In genomic region chr10:108558812-108559606, GRCm38 (mm10) we compare ENCODE assay signal across 19 mouse cellular contexts.
DNase-seq lines count a peak whose midpoint lies in the region; ATAC-seq and TF ChIP-seq lines count a peak whose summit lies in the region.
"Had no signal": no experiment of that assay in that cellular context is flagged by ENCODE, and none has a peak within 500 bp of the region (broad histone marks: within the 10 kb centered on the region; RNA-seq: fewer than 3 reads in every experiment).

No protein-coding gene starts in this region.

- H3K4me3 ChIP-seq in hindbrain, embryonic 12.5 days, result no peak overlapping the region
- no peak overlapping the region for H3K4me3 ChIP-seq in hindbrain, postnatal 0 days (ENCODE audit: low read length)
- no peak overlapping the region for H3K4me3 ChIP-seq in midbrain, embryonic 14.5 days (replicated peaks; ENCODE audit: low read depth, low read length)
- no peak overlapping the region for H3K4me3 ChIP-seq in kidney, adult 2 months (ENCODE audit: insufficient read depth, low read depth, low read length)
- H3K4me3 ChIP-seq: kidney, embryonic 15.5 days; limb, embryonic 10.5 days had no signal

- H3K9ac ChIP-seq in hindbrain, embryonic 12.5 days, result no peak overlapping the region
- no peak overlapping the region for H3K9ac ChIP-seq in hindbrain, postnatal 0 days (replicated peaks; ENCODE audit: low read length)
- no peak overlapping the region for H3K9ac ChIP-seq in midbrain, embryonic 14.5 days (replicated peaks; ENCODE audit: low read length)
- H3K9ac ChIP-seq: kidney, embryonic 15.5 days had no signal

- H3K27me3 ChIP-seq in hindbrain, embryonic 12.5 days, result no peaks in the 10 kb centered on the region
- H3K27me3 ChIP-seq in hindbrain, postnatal 0 days (ENCODE audit: insufficient read depth, low read length), result no peaks in the 10 kb centered on the region
- no peaks in the 10 kb centered on the region for H3K27me3 ChIP-seq in midbrain, embryonic 14.5 days (ENCODE audit: control insufficient read depth, insufficient read depth, low read length)
- no peaks in the 10 kb centered on the region for H3K27me3 ChIP-seq in kidney, adult 2 months (replicated peaks; ENCODE audit: control insufficient read depth, insufficient read depth, low read length)
- H3K27me3 ChIP-seq: kidney, embryonic 15.5 days had no signal

- 68% methylated on average over 19 of the region's 19 CpGs for WGBS in hindbrain, embryonic 12.5 days
- WGBS in hindbrain, postnatal 0 days, result 57% methylated on average over 19 of the region's 19 CpGs
- 57% methylated on average over 19 of the region's 19 CpGs for WGBS in midbrain, embryonic 14.5 days
- 75% methylated on average over 19 of the region's 19 CpGs for WGBS in kidney, adult 2 months

- no peak for TF ChIP-seq POLR2A in kidney, adult 2 months (IDR thresholded peaks at IDR 0.05; ENCODE audit: low read depth, low read length)

- H3K27ac ChIP-seq in hindbrain, embryonic 12.5 days, result no peak overlapping the region
- H3K27ac ChIP-seq in hindbrain, postnatal 0 days, result no peak overlapping the region
- H3K27ac ChIP-seq in midbrain, embryonic 14.5 days (replicated peaks; ENCODE audit: low read depth, low read length), result no peak overlapping the region
- no peak overlapping the region for H3K27ac ChIP-seq in kidney, adult 2 months (ENCODE audit: insufficient read depth, low read depth, low read length)
- H3K27ac ChIP-seq: kidney, embryonic 15.5 days; limb, embryonic 10.5 days had no signal

- peak; percentile 76 for ATAC-seq in hindbrain, embryonic 12.5 days (ENCODE audit: low FRiP score)
- no peak for ATAC-seq in hindbrain, postnatal 0 days
- no peak; the same call in 1 of the 2 replicates for ATAC-seq in midbrain, embryonic 14.5 days (ENCODE audit: low FRiP score, low TSS enrichment)
- ATAC-seq: inflammation-experienced regulatory T-cells, adult 6 months had no signal

- TF ChIP-seq CTCF in hindbrain, postnatal 0 days (IDR thresholded peaks at IDR 0.05; ENCODE audit: low read depth), result no peak
- no peak for TF ChIP-seq CTCF in kidney, adult 2 months (conservative IDR thresholded peaks at IDR 0.05; ENCODE audit: insufficient read depth, insufficient read length, low read depth, low read length)

- no peaks in the 10 kb centered on the region for H3K36me3 ChIP-seq in hindbrain, embryonic 12.5 days
- H3K36me3 ChIP-seq in hindbrain, postnatal 0 days (ENCODE audit: insufficient read depth, low read length), result no peaks in the 10 kb centered on the region
- no peaks in the 10 kb centered on the region for H3K36me3 ChIP-seq in midbrain, embryonic 14.5 days (ENCODE audit: control insufficient read depth, insufficient read depth, low read length)
- H3K36me3 ChIP-seq in kidney, adult 2 months (ENCODE audit: control insufficient read depth, insufficient read depth, low read length), result no peaks in the 10 kb centered on the region
- H3K36me3 ChIP-seq: kidney, embryonic 15.5 days; limb, embryonic 10.5 days had no signal

- DNase-seq in hindbrain, postnatal 0 days (ENCODE audit: low spot score), result no peak
- peak; percentile 47 to 53 for DNase-seq in right cerebral cortex, adult 2 months (ENCODE audit: low spot score in 2 of 2)
- no peak for DNase-seq in right cerebral cortex, postnatal 14 days
- DNase-seq in midbrain, embryonic 14.5 days, result peak; percentile 33
- no peak for DNase-seq in kidney, adult 2 months
- DNase-seq in adrenal gland, postnatal 4 days (ENCODE audit: low spot score in 2 of 2), result no peak
- DNase-seq: adrenal gland, postnatal 36 days; cerebellum, postnatal 10 days; embryo, embryonic 11 days; heart, postnatal 14 days; lung, adult 2 months; lung, postnatal 36 days; thymus, adult 2 months had no signal

- H3K4me2 ChIP-seq in hindbrain, embryonic 12.5 days (replicated peaks), result no peak overlapping the region
- no peak overlapping the region for H3K4me2 ChIP-seq in hindbrain, postnatal 0 days (ENCODE audit: low read depth, low read length)
- no peak overlapping the region for H3K4me2 ChIP-seq in midbrain, embryonic 14.5 days (ENCODE audit: low read length)
- H3K4me2 ChIP-seq: heart, embryonic 11.5 days; kidney, embryonic 15.5 days; liver, embryonic 11.5 days had no signal

- no peaks in the 10 kb centered on the region for H3K9me3 ChIP-seq in hindbrain, embryonic 12.5 days (replicated peaks)
- no peaks in the 10 kb centered on the region for H3K9me3 ChIP-seq in hindbrain, postnatal 0 days (ENCODE audit: low read length)
- H3K9me3 ChIP-seq in midbrain, embryonic 14.5 days (ENCODE audit: control insufficient read depth, low read length), result no peaks in the 10 kb centered on the region
- H3K9me3 ChIP-seq: kidney, embryonic 15.5 days; limb, embryonic 10.5 days had no signal

- 0 out of 2 replicates have a peak, but pooled peaks cover 6% of the 10 kb centered on the region for H3K4me1 ChIP-seq in hindbrain, embryonic 12.5 days
- H3K4me1 ChIP-seq in hindbrain, postnatal 0 days (ENCODE audit: insufficient read depth, low read length), result no peaks in the 10 kb centered on the region
- H3K4me1 ChIP-seq in midbrain, embryonic 14.5 days (ENCODE audit: control insufficient read depth, insufficient read depth, low read length), result peaks cover 11% of the 10 kb centered on the region; the same call in 1 of the 2 replicates
- H3K4me1 ChIP-seq in kidney, adult 2 months (ENCODE audit: control insufficient read depth, insufficient read depth, low read length), result no peaks in the 10 kb centered on the region
- H3K4me1 ChIP-seq: limb, embryonic 10.5 days had no signal

Comparison
In these comparisons a context has a peak if more than half of its experiments do, and no peak if none do; other contexts are left out.
1. DNase-seq: peak in right cerebral cortex, adult 2 months (2 of 2) and midbrain, embryonic 14.5 days (single experiment); none in hindbrain, postnatal 0 days (single experiment), right cerebral cortex, postnatal 14 days (single experiment), kidney, adult 2 months (single experiment) and adrenal gland, postnatal 4 days (0 of 2).